Mouse (Mus musculus) megakaryocyte, embryonic 14.5 days (primary cell): ENCODE data around the gene Atp6v0a1.

Source experiments
- FLI1 ChIP-seq: IDR thresholded peaks from 2 replicates; pipeline ENCODE4 v1.6.1; 2012; ENCODE audit warnings: low read length, inconsistent platforms, mixed read lengths
- GATA1 ChIP-seq: IDR thresholded peaks from 3 replicates; pipeline ENCODE4 v1.6.1; 2012; ENCODE audit warnings: mixed read lengths, low read length, inconsistent platforms, borderline replicate concordance

- TF ChIP-seq GATA1 (no peak), FLI1 (no peak)
Observed at GRCm38 (mm10) chr11:101051617-101052016, 42.4 kb downstream of the Atp6v0a1 start.
